Mouse (Mus musculus): ENCODE data around the gene Jup.

Gene Jup

DNA sequence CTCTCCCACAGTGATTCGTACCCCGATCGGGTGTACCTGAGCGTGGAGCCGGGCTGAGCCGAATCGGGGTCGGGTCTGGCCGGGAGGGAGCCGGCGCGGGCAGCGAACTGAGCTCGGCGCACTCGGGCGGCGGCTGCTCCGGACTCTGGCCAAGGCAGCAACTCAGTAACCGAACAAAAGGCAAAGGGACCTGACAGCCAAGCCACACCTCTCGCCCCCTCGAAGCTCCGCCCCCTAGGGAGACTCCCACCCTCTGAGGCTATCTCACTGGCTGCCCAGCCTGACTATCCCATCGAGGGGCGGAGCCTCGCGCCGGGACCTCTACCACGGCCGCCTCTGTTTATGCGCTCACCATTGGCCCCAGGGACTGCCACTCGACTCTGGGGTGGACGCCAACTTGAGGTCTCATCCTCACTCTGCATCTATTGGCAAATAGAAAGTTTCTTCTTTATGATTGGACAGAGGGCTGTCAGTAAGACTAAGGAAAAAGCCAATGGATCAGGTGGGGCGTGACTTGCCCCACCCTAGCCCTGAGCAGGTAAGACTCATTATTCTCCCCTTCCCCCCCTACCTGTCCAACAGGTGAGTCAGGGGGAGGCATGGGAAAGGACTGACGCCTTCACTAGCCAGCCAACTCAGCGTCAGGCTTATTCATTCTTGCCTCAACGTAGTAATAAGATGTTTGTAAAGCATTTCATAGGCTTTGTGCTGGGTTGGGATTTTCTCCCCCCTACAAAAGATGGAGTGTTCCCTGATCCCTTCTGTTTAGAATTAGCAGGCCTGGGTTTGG, at the start of gene Jup:
Jup (minus strand) TSS at position 164 of the 790 bp plus-strand sequence.
- peak; percentile 96 for DNase-seq (ENCODE audit: extremely low read depth, low read depth)

DNA sequence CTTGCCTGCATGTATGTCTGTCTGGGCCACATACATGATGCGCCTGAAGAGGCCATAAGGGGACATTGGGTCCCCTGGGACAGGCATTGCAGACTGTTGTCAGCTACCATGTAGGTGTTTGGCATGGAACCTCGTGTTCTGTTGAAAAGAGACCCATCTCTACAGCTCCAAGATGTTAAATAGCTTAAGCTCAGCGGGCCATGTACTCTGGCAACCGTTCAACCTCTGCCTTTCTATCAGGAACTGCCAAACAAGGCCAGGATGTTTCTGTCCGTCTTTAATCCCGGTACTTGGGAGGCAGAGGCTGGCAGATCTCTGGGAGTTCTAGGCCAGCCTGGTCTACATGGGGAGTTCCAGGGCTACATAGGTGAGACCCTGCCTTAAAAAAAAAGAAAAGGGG, 45.1 kb upstream of the Jup start:
- no peak for DNase-seq (ENCODE audit: extremely low read depth, low read depth)

GRCm38 (mm10) chr11:100441797-100442196, 44.2 kb upstream of the Jup start, which contains the start of the genes Nt5c3b and Klhl10:
TSS of gene Nt5c3b (minus strand) at chr11:100441808.
TSS of gene Klhl10 (plus strand) at chr11:100441917.
- DNase-seq (ENCODE audit: extremely low read depth, low read depth), result no peak

GRCm38 (mm10) chr11:100440691-100441522, 43.3 kb upstream of the Jup start:
- DNase-seq (ENCODE audit: extremely low read depth, low read depth), result peak; percentile 30

GRCm38 (mm10) chr11:100437901-100438300, 40.3 kb upstream of the Jup start:
- DNase-seq (ENCODE audit: extremely low read depth, low read depth), result no peak

DNA sequence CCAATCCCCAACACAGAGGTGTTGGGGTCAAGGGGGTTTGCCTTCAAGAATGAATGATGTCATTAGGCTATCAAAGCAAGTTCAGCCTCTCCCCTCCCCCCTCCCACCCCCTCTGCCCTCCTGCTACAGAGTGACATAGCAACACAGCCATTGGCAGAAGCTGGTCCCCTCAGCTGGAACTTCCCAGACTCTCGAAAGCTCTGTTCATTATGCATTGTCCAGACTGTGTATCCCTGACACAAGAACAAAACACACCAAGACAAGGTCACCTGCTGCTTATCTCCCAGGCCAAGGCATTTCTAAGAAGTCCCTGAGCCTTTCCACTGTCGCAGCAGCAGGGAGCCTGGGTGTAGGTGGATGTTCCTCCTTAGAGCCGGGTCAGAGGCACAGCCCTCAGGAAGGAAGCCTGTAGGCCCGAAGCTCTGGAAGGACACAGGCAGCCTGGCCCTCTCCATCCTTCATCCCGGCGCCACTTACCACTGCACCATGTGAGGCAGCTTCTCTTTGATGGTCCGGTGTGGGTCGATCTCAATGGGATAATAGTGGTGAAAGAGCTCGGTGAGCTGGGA, 38.2 kb upstream of the Jup start:
- no peak for DNase-seq (ENCODE audit: extremely low read depth, low read depth)

DNA sequence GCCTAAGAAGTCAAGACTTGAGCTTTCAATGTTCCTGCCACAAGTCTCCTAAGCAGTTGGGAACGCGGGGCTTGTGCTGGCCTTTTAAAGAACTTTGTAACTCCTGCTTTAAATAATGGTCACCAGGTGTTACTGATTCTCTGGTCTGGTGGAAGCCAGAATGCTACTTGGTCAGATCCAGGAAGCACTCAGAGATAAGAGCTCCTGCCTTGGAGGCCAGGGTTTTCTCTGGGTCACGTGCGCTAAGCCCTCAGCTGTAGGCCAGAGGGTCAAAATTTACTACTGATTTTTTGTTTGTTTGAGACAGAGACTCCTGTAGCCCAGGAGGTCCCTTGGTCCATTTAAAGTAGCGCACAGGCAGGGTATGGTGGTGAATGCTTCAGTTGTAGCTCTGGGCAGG, 34.4 kb upstream of the Jup start:
- no peak for DNase-seq (ENCODE audit: extremely low read depth, low read depth)

- DNase-seq (ENCODE audit: extremely low read depth, low read depth), result no peak
Measured at GRCm38 (mm10) chr11:100430052-100430451, 32.5 kb upstream of the Jup start.

GRCm38 (mm10) chr11:100428612-100429199, 31.1 kb upstream of the Jup start:
- no peak for DNase-seq (ENCODE audit: extremely low read depth, low read depth)

- no peak for DNase-seq (ENCODE audit: extremely low read depth, low read depth)
Measured at GRCm38 (mm10) chr11:100426820-100427219, 29.3 kb upstream of the Jup start.

GRCm38 (mm10) chr11:100425851-100426250, 28.3 kb upstream of the Jup start:
- DNase-seq (ENCODE audit: extremely low read depth, low read depth), result peak; percentile 75

DNA sequence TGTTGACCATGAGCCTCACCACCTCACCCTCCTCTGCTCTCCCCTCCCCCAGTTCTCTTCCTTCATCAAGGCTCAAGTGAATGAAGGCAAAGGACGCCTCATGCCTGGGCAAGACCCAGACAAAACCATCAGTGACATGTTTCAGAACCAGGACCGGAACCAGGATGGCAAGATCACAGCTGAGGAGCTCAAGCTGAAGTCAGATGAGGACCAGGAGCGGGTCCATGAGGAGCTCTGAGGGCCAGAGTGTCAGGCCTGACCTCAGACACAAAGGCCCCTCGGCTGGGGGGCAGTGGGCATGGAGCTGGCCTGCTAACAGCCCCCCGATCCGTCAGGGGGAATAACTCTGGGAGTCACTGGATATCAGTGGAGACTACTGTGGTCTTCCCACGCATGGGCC, 26.3 kb upstream of the Jup start:
- no peak for DNase-seq (ENCODE audit: extremely low read depth, low read depth)

- DNase-seq (ENCODE audit: extremely low read depth, low read depth), result no peak
Measured at GRCm38 (mm10) chr11:100421537-100421936, 24.0 kb upstream of the Jup start.

GRCm38 (mm10) chr11:100414914-100415822, 17.6 kb upstream of the Jup start, which contains the start of gene Fkbp10:
TSS of gene Fkbp10 (plus strand) at chr11:100415697.
- DNase-seq (ENCODE audit: extremely low read depth, low read depth), result no peak

DNA sequence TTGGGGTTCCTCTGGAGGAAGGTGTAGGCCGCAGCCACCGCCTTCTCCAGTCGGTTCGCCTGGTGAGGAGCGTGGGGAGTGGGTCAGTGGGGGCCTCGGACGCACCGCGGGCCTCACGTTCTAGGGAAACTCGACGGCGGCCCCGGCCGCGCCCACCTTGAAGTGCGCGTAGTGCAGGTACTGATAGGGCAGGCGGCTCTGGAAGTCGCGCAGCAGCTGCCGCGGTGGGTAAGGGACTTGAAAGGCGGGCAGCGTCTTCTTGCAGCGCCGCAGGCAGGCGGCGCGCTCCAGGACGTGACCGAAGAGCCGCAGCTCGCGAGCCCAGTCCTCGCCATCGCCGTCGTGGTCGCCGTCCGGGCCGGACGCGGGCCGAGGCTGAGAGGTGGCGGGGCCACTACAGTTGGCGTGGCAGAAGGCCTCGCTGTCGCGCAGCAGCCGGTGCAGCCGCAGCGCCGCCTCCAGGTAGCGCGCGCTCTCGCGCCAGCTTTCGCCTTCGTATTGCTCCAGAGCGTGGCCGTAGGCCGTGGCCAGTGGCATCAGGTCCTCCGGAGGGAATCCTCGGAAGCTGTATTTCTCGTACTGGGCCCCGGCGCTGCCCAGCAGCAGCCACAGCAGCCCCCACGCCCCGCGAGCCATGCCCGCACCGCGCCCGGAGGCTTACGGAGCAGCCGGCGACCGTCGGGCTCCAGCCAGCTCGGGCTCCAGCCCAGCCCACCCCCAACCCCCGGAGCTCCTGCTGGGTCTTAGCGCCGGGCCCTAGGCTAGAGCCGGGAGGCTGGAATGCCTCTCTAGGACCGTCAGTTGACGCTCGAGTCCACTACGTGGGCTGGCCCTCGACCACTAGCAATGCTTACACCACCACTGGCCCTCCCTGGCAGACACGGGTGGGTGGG, 16.7 kb upstream of the Jup start, which contains the start of gene P3h4:
P3h4 (minus strand) TSS at position 816 of the 893 bp plus-strand sequence.
- no peak for DNase-seq (ENCODE audit: extremely low read depth, low read depth)

- no peak for DNase-seq (ENCODE audit: extremely low read depth, low read depth)
Measured at GRCm38 (mm10) chr11:100413541-100413940, 16.0 kb upstream of the Jup start.

DNA sequence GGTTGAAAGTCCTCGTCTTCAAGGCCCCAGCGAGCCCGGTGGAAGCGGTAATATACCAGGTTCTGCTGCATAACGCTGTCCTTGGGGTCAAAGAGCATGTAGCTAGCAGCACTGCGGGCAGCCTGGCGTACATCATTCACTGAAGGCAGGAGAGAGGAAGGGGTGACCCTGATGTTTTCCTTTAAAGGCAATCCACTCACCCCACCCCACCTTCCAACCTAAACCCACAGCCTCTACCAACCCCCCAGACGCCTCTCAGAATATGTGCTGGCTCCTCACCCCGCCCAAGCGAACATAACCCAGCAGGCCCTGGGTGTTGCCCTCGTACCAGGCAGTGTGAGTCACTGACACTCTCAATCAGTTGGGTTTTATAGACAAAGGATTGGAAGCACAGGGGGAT, 14.2 kb upstream of the Jup start:
- no peak for DNase-seq (ENCODE audit: extremely low read depth, low read depth)

- no peak for DNase-seq (ENCODE audit: extremely low read depth, low read depth)
Measured at GRCm38 (mm10) chr11:100409686-100410085, 12.1 kb upstream of the Jup start.

DNA sequence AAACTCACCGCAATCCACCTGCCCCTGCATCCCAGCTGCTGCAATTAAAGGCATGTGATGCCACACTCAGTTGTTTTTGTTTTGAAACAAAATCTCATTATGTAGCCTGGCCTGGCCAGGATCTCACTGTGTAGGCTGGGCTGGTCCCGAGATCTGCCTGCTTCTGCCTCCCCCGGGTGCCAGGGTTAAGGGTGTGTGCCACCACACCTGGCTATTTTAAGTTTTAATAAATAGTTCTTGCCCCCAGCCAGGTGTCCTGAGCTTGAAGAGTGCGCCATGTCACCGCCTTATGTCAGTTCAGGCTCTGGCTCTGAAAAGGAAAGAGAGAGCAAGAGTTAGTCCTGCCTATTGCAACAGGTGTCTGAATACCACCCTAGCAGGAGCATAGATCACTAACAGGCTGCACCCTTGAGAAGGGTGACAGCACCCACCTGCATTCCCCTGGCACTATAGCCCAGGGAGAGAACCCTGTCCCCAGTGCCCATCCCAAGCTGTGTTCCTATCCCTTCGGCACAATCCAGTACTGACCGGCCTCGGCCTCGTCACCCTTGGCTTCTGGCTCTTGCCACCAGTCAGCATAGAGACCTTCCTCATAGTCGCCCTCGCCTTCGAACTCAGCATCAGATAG, 11.4 kb upstream of the Jup start:
- DNase-seq (ENCODE audit: extremely low read depth, low read depth), result no peak

All from MEL-GATA-1-ER (cell line).